Mouse (Mus musculus) heart, embryonic 13.5 days (tissue): ENCODE results near the gene Gm21256. TPM values are rescaled to one million over a fixed set of nuclear protein-coding genes. Genes with fewer than 3 reads are reported as not detected.
"Not testable (repeated sequence)": the region's sequence is repeated elsewhere in the genome, so short reads cannot be mapped to it uniquely, and the experiment has no call there.

Experiments
- ATAC-seq: fragments of 200-750 bp; cut with Nextera tagmentation; 2 replicates; pipeline ENCODE4 v1.8.0; 2017; ENCODE audit warnings: moderate TSS enrichment; ENCODE audit not compliant: insufficient number of reproducible peaks, low FRiP score, low TSS enrichment; ENCODE audit errors: extremely low read depth
- H3K27ac ChIP-seq: fragments of 300-500 bp; sonication (generic); replicated peaks from 2 replicates; pipeline ENCODE4 v1.5.1; 2015; ENCODE audit warnings: moderate library complexity, mild to moderate bottlenecking, inconsistent platforms
- H3K27me3 ChIP-seq: fragments of 300-500 bp; sonication (generic); replicated peaks from 2 replicates; pipeline ENCODE4 v1.6.1; 2015; ENCODE audit warnings: mild to moderate bottlenecking, inconsistent platforms
- H3K36me3 ChIP-seq: fragments of 300-500 bp; sonication (generic); 2 replicates; pipeline ENCODE4 v1.6.1; 2015; ENCODE audit warnings: mild to moderate bottlenecking, inconsistent platforms
- H3K4me1 ChIP-seq: fragments of 300-500 bp; sonication (generic); 2 replicates; pipeline ENCODE4 v1.6.1; 2015; ENCODE audit warnings: inconsistent platforms
- H3K4me2 ChIP-seq: fragments of 300-500 bp; sonication (generic); 2 replicates; pipeline ENCODE4 v1.6.1; 2015; ENCODE audit warnings: inconsistent platforms, mild to moderate bottlenecking, moderate library complexity
- H3K4me3 ChIP-seq: fragments of 300-500 bp; sonication (generic); 2 replicates; pipeline ENCODE4 v1.5.1; 2015; ENCODE audit warnings: moderate library complexity, mild to moderate bottlenecking, inconsistent platforms
- H3K9ac ChIP-seq: fragments of 300-500 bp; sonication (generic); 2 replicates; pipeline ENCODE4 v1.6.1; 2015; ENCODE audit warnings: inconsistent platforms, mild to moderate bottlenecking, moderate library complexity
- H3K9me3 ChIP-seq: fragments of 300-500 bp; sonication (generic); 2 replicates; pipeline ENCODE4 v1.6.1; 2016; ENCODE audit warnings: inconsistent platforms
- WGBS: fragments of 180-500 bp; shearing (Covaris S2); methylation state at CpG from one replicate; pipeline ENCODE4 v1.1.7; 2015; ENCODE audit warnings: mixed read lengths; 5-methylcytosine and 5-hydroxymethylcytosine counted together
- polyA plus RNA-seq: library from polyadenylated mRNA; unstranded; fragments of >200 nt; fragmentation: Nextera tagmentation; extraction: Ambion mirVana; gene quantifications from 2 replicates; pipeline ENCODE4 v1.2.1, GENCODE M21; 2015

The Gm21256 gene
- not detected in 2 replicates for polyA plus RNA-seq

GRCm38 (mm10) chrY:47450660-47451059 lies at the start of gene Gm21256:
Gm21256 (plus strand) TSS chrY:47450960.
- not testable (repeated sequence) for H3K9ac ChIP-seq, H3K27me3 ChIP-seq, H3K36me3 ChIP-seq, H3K4me1 ChIP-seq, H3K4me3 ChIP-seq, ATAC-seq, H3K9me3 ChIP-seq, H3K27ac ChIP-seq, H3K4me2 ChIP-seq
- WGBS: no CpG with 5 or more reads among the region's 7 CpGs

Other genes with a start within 250 kb of the Gm21256 start
- gene Gm21170, start 240.1 kb downstream of the Gm21256 start, polyA plus RNA-seq: not detected in 2 replicates